Mouse (Mus musculus) urinary bladder, postnatal 25 days (tissue): ENCODE results near the gene Cidec.

ENCODE experiments used
- DNase-seq: peaks from one replicate; pipeline ENCODE4 v3.0.0; 2022; ENCODE audit warnings: low spot score

The Cidec gene

DNA sequence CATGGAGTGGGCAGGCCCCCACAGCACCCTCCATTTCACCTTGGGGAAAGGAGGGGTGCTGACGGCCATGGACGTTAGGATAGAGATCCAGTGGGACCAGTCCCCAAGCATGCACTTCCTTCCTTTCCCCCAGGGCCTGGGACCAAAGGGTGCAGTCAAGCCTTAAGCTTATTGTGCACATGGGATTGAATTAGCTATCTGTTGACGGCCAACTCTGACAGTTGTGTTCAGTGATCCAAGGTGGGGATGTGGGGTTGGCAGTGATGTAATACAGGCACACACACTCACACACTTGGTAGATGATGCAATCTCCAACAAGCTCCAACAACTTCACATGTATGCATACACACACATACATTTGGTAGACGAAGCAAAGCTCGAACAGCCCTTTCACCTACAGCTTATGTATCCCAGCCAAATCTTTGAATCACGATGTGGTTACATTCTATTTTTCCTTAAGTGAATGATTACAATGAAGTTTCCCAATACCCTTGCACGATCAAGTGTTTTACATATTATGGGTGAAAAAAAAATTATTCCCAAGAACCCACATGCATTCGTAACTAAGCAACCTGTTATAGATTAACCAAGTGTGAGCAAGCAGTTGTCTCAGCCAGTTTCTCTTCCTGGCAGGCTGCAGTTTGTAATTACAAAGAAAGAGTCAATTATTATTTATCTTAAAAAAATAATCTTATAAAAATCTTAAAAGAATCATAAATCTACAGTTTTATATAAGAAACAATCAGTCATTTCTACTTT lies 8.8 kb upstream of the Cidec start:
- no peak for DNase-seq

DNA sequence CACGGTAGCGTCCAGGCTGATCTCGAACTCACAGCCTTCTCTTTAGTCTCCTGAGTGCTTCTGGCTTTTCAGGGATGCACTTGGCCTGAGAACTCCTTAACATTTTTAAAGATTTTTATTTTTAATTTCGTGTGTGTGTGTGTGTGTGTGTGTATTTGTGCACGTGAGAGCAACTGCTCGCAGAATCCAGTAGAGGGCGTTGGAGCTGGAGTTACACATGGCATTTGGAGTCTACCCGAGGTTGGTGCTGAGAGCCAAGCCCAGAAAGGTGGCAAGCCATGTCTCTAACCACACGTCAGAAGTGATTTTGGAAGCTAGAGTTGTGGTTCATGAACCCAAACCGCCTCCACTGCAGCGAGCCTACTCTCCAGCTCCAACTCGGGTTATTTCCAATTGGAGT lies 7.5 kb upstream of the Cidec start:
- no peak for DNase-seq

DNA sequence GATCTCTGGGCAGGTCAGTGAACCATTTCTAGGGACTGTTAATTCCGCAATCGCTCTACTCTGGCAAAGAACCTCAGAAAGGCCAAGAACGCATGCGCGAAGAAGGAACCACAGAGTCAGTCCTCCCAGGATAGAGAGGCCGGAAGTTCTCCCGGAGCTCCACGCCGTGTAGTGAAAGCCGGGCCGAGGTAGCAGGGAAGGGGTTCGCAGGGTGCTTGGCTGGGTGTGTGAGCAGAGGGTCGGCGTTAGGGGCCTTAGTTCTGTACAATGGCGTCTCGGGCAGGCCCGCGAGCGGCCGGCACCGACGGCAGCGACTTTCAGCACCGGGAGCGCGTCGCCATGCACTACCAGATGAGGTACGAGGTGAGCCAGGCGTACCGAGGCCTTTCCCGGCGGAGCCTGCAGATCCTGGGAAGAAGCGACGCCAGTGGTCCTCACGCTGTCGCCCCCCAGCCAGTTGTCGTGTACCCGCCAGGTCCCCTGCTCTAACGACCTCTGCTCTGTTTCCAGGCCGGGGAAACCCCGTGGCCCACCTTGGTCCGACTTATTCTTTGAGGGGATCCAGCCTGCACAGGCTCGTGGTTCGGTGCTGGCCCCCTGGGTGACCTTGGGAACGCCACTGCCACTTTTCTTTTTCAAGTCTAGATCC lies 7.0 kb upstream of the Cidec start, which contains the start of gene Jagn1:
TSS of gene Jagn1 (plus strand) at position 128 of the 649 bp plus-strand sequence.
- DNase-seq: peak; percentile 93

- no peak for DNase-seq
Measured at GRCm38 (mm10) chr6:113442087-113442441, 6.5 kb upstream of the Cidec start.

DNA sequence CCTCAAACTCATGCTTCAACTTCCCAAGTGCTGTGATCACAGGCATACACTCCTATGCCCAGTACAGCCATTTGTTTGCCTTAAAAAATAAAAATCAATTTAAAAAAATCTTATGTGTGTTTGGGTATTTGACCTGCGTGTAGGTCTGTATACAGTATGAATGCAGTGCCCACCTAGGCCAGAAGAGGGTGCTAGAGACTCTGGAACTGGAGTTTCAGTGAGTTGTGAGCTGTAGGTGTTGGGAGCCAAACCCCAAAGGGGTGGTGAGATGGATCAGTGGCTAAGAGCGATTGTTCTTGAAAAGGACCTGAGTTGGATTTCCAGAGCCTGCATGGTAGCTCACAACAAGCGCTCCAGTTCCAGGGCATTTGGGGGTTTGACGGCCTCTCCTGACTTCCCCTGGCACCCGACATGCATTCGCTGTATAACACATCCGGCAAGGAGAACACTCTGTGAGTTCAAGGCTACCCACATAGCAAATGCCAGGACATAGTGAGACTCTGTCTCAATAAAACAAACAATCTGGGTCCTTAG lies 5.7 kb upstream of the Cidec start:
- peak; percentile 69 for DNase-seq

GRCm38 (mm10) chr6:113440686-113441085 lies 5.1 kb upstream of the Cidec start:
- DNase-seq: no peak

- DNase-seq: no peak
Measured at GRCm38 (mm10) chr6:113438721-113439430, 3.3 kb upstream of the Cidec start.

DNA sequence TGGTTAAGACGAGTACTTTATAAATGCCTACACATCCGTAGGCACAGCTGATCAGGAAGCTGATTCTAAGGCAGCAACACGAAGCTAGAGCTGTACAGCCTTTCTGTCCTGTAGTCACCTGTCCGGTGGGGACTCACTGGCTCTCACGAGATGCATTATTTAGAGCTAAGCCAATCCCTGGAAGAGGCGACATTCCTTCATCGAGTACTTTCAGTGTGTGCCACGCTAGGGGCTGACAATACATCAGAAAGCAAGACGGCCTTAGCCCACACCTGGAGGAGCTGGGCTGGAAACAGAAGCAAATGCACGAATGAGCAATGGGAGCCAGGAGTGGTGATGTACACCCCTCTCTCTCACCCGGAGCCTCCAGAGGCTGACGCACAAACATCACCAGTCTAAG lies 1.6 kb upstream of the Cidec start:
- DNase-seq: no peak

GRCm38 (mm10) chr6:113434691-113435090 lies 869 bp downstream of the Cidec start:
- no peak for DNase-seq

DNA sequence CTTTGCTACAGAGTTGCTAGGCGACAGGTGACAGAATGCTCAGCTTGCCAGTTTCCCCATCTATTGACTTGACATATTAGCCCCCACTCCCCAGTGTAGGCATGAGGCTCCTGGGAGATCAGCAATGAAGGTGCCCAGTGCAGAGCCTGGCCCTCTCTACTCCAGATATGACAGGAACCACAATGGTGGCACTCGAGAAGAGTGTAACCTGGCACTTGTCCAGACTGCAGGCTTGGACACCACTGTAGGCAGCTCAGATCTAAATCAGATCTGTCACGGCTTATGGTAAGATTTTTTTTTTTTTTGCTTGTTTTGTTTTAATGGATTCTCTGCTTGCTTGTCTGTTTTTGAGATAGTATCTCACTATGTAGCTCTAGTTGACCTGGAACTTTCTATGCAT lies 1.9 kb downstream of the Cidec start:
- DNase-seq: no peak

- no peak for DNase-seq
Measured at GRCm38 (mm10) chr6:113431801-113432200, 3.8 kb downstream of the Cidec start.

GRCm38 (mm10) chr6:113430846-113431245 lies 4.7 kb downstream of the Cidec start:
- DNase-seq: no peak

DNA sequence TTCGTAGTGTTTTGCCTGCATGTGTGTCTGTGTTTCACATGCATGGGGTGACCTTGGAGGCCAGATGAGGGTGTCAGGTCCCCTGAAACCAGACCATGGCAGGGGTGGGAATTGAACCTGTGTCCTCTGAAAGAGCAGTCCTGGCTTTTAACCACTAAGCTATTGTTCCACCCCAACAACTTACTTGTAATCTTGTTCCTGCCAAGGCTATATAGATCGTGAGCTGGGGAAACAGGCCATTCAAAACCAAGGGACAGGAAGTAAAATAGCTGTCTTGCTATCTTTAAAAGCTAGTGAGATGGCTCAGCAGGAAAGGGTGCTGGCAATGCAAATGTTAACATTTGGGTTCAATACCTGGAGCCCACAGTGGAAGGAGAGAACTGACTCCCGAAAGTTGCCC lies 5.6 kb downstream of the Cidec start:
- DNase-seq: no peak

DNA sequence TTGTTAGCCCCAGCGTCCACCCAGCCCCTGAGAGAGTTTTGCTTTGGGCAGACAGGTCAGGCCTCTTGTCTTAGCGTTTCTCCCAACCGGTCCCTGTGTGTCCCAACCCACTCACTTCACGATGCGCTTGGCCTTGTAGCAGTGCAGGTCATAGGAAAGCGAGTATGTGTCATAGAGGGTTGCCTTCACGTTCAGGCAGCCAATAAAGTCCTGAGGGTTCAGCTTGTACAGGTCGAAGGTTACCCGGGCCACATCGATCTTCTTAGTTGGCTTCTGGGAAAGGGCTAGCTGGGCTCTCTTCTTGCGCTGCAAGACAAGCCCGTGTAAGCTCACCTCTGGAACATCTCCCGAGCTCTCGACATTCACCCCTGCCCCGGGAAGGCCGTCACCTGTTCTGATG lies 7.6 kb downstream of the Cidec start:
- DNase-seq: no peak

- no peak for DNase-seq
Measured at GRCm38 (mm10) chr6:113427397-113427796, 8.2 kb downstream of the Cidec start.

DNA sequence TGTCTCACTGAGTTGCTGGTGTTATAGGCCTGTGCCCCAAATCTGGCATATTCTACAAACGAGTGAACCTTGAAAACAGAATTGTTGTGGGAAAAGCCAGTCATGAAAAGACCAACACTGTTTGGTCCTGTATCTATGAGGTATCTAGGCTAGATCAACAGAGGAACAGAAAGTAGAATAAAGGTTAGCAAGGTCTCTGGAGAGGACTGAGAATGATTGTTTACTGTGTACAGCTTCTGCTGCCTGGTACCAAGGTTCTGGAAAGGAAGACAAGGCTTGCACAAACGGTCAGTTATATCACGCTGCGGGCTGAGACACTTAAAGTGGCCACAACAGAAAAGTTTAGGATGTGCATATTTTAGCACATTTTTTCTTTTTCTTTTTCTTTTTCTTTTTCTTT lies 8.9 kb downstream of the Cidec start:
- no peak for DNase-seq

DNA sequence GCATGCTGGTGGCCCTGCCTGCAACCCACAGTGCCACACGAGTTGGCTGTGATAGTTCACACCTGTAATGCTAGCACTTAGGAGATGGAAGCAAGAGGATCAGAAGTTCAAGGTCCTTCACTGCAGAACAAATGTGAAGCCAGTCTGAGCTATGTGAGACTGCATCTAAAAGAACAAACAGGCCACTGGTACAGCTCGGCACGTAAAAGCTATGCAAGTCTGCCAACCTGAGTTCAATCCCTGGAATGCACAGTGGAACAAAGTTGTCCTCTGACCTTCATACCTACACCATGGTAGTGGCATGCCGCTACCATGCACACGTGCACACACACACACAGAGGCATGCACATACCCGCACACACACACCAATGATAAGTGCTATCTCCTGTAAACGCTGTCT lies 11.4 kb downstream of the Cidec start:
- no peak for DNase-seq

GRCm38 (mm10) chr6:113423000-113423399 lies 12.6 kb downstream of the Cidec start:
- DNase-seq: no peak

- DNase-seq: peak; percentile 100
Measured at GRCm38 (mm10) chr6:113419199-113419587, 16.4 kb downstream of the Cidec start, which contains the start of gene Rpusd3. Gene Rpusd3, minus strand, starts transcription at chr6:113419340.

DNA sequence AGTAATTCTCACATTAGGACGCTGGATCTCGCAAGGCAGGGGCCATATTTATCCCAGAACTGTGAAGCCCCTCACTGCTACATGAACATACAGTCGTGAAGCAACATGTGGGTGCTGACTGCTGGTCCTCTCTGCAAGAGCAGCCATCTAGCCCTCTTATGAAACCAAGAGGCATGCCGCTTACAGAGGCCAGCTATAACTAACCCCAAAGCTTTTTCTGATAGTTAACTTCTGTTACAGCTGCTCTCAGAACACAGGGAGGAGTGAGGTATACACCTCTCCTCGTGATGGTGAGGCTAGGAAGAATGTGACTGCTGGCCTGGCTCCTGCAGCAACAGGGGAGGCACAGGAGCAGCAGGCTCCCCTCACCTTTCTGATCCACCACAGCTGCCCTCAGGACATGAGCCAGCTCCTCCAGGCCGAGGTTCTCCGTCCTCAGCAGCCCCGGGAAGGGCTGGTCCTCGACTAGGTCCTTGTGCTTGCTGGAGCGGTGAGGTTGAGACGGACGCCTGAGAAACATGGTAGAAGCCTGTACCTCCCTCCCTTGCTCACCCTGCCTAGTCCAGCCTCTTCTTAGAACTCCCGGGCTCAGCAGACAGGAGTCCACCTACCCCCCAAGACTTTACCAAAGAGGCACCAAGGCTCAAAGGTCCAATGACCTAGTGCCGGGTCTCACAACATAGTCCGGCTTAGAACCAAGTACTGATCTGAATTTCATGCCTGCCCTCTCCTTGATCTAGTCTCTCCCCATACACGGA lies 16.9 kb downstream of the Cidec start:
- DNase-seq: peak; percentile 24

DNA sequence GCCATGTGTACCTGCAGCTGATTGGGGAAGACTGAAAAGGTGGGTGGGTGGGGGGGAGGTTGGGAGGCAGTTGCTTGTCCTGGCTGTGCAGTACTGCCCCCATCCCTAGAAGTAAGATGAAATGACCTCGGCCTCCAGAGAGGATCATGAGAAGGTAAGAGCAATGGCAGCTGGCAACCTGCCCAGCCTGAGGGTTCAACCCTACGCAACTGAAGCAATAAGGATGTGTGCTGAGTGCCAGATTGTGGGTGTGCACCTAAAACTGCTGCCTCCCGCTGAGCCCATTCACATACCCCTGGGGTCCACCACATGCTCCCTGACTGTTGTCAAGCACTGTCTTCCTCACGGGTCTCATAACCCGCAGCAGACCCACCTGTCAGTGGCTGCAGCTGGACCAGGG lies 19.1 kb downstream of the Cidec start:
- no peak for DNase-seq

DNA sequence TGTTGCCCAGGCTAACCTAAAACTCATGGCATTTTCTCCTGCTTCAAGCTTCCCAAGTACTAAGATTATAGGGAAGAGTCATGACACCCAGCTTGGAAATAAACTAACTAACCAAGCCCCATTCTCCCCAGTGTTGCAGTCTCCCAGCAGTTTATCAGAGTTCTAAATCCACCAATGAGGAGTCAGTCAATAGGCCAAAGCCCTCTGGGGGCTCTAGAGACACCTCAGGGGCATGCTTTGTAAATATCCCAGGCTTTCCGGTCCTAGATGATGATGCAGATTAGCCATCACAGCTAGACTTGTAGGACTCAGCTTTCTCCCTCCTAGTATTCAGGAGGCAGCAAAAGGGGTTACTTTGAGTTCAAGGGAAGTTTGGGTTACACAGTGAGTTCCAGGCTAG lies 25.6 kb downstream of the Cidec start:
- no peak for DNase-seq
